Mouse (Mus musculus) cerebellum, postnatal 4 days (tissue): Measurements from ENCODE around the gene Klk1b21.
"Not testable (repeated sequence)": the region's sequence is repeated elsewhere in the genome, so short reads cannot be mapped to it uniquely, and the experiment has no call there.

Experiments used
- DNase-seq, 2 experiments: peaks; one replicate each; pipeline ENCODE4 v3.0.0; 2022; ENCODE audit warnings: low spot score in 2 of 2, mixed read lengths in 1 of 2

Klk1b21 gene

GRCm38 (mm10) chr7:44102028-44102427, at the start of gene Klk1b21:
TSS of gene Klk1b21 (plus strand) at chr7:44102328.
- not testable (repeated sequence) for DNase-seq

DNA sequence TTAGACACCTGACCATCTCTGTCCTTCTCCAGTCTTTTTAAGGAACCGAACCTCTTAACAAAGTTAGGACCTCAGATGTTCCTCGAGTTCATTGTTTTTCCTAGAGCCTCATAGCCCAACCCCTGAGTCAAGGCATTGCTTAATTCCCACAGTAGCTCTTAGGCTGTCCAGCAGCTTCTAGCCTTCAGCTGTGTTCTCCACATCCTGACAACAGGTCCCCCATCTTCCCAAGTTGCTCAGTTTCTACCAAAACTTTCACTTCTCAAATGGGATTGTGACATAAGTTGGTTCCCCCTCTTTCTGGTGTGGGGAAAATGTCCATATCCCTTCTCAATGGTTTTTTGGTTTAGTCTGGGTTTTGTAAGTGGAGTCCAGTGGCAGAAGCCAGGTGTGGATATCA, 30.0 kb upstream of the Klk1b21 start:
- no peak for DNase-seq

GRCm38 (mm10) chr7:44077703-44078102, 24.4 kb upstream of the Klk1b21 start:
- DNase-seq: no peak

DNA sequence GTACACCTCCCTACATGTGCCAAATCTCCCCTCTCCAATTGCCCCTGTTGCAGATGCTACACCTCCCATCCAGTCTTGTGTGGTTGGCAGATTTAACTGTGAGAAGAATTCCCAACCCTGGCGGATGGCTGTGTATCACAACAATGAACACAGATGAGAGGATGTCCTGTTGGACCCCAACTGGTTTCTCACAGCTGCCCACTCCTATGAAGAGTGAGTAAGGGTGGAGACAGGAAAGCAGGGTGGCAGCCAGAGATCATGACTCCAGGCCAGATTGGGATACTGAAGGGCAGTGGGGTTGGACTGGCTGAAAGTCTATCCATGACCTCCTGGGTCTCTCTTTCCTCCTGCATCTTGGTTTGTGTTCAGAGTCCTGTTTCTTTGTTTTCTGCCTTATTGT, 6.0 kb upstream of the Klk1b21 start:
- no peak for DNase-seq

DNA sequence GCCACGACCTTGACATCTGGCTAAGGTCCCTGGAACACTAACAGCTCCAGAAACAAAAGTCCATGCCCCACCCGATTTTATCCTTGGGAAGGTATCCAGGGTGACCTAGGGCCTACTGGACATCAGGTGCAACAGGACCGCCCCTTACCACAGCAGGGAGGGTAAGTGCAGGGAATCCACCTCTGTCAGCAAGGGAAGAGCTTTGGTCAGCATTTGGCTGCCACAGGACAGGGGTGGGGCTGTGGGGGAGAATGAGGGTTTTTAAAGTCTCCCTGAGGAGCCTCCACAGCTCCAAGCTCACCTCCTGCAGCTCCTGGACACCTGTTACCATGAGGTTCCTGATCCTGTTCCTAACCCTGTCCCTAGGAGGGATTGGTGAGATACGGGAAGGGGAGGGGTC, 10.2 kb downstream of the Klk1b21 start, which contains the start of gene Klk1b22:
Gene Klk1b22 (plus strand): TSS at position 301 of the 400 bp plus-strand sequence.
- DNase-seq: no peak

- no peak for DNase-seq
These were observed 21.3 kb downstream of the Klk1b21 start for GRCm38 (mm10) chr7:44123445-44123844.

GRCm38 (mm10) chr7:44136467-44136866, 34.3 kb downstream of the Klk1b21 start, which contains the start of gene Klk1b16:
TSS of gene Klk1b16 (plus strand) at chr7:44136767.
- no peak for DNase-seq
